Mouse (Mus musculus) heart, postnatal 0 days (tissue): ENCODE results near the gene Zfand5.

ENCODE experiments used
- CTCF ChIP-seq: IDR thresholded peaks from 2 replicates; pipeline ENCODE4 v1.5.1; 2016; ENCODE audit warnings: antibody characterized with exemption, control low read depth, low read depth
- EP300 ChIP-seq: IDR thresholded peaks from 2 replicates; pipeline ENCODE4 v1.6.1; 2016; ENCODE audit warnings: antibody characterized with exemption, low read depth

- TF ChIP-seq CTCF (no peak), EP300 (no peak)
These were observed 1.4 kb downstream of the Zfand5 start for GRCm38 (mm10) chr19:21273440-21273839.
